ENCODE assay signal across 8 mouse cellular contexts in genomic region chr13:69533405-69534333, GRCm38 (mm10). TPM values are rescaled to one million over a fixed set of nuclear protein-coding genes. Genes with fewer than 3 reads are reported as not detected.
DNase-seq lines count a peak whose midpoint lies in the region; ATAC-seq and TF ChIP-seq lines count a peak whose summit lies in the region.

Gene Nsun2, plus strand, starts transcription at chr13:69533746.

- peak; percentile 46 for DNase-seq in ovary, postnatal 36 days (ENCODE audit: low spot score)
- no peak for DNase-seq in ovary, adult 18-20 months (ENCODE audit: low spot score)
- DNase-seq in heart, adult 18-20 months: peak; percentile 70 to 72
- DNase-seq in kidney, adult 11 months: peak; percentile 55
- peak; percentile 24 for DNase-seq in limb, embryonic 14.5 days (ENCODE audit: low spot score)
- DNase-seq in spleen, postnatal 4 days (ENCODE audit: low spot score in 2 of 2): peak; percentile 61 to 82

- no peak for ATAC-seq in embryonic facial prominence, embryonic 12.5 days (ENCODE audit: insufficient number of reproducible peaks, insufficient read depth, low FRiP score, low TSS enrichment)
- ATAC-seq in limb, embryonic 14.5 days (ENCODE audit: low FRiP score, low read depth): no peak; the same call in 1 of the 2 replicates
- ATAC-seq in midbrain, embryonic 15.5 days (replicated peaks): peak; percentile 41

- H3K36me3 ChIP-seq in embryonic facial prominence, embryonic 12.5 days: peaks cover 12% of the 10 kb centered on the region
- H3K36me3 ChIP-seq in limb, embryonic 14.5 days (ENCODE audit: control insufficient read depth, insufficient read depth, low read length): peaks cover 10% of the 10 kb centered on the region
- H3K36me3 ChIP-seq in midbrain, embryonic 15.5 days (replicated peaks): no peaks in the 10 kb centered on the region

- peaks cover 42% of the 10 kb centered on the region for H3K4me1 ChIP-seq in embryonic facial prominence, embryonic 12.5 days
- H3K4me1 ChIP-seq in limb, embryonic 14.5 days (ENCODE audit: control insufficient read depth, insufficient read depth, low read length): peaks cover 40% of the 10 kb centered on the region
- H3K4me1 ChIP-seq in midbrain, embryonic 15.5 days: peaks cover 46% of the 10 kb centered on the region

- peak within 1 kb of the TSS; percentile 97 for H3K4me3 ChIP-seq in embryonic facial prominence, embryonic 12.5 days
- H3K4me3 ChIP-seq in limb, embryonic 14.5 days (replicated peaks; ENCODE audit: low read length): peak within 1 kb of the TSS; percentile 89
- peak within 1 kb of the TSS; percentile 82 for H3K4me3 ChIP-seq in midbrain, embryonic 15.5 days

- no peak for TF ChIP-seq POLR2A in limb, embryonic 14.5 days (IDR thresholded peaks at IDR 0.05; ENCODE audit: borderline replicate concordance, extremely low read depth, insufficient read depth, insufficient read length)

- WGBS in embryonic facial prominence, embryonic 12.5 days: under 1% methylated on average over 107 of the region's 155 CpGs
- under 1% methylated on average over 83 of the region's 155 CpGs for WGBS in limb, embryonic 14.5 days
- under 1% methylated on average over 146 of the region's 155 CpGs for WGBS in midbrain, embryonic 15.5 days

- H3K27me3 ChIP-seq in embryonic facial prominence, embryonic 12.5 days: no peaks in the 10 kb centered on the region
- H3K27me3 ChIP-seq in limb, embryonic 14.5 days (ENCODE audit: control insufficient read depth, insufficient read depth, low read length): no peaks in the 10 kb centered on the region
- no peaks in the 10 kb centered on the region for H3K27me3 ChIP-seq in midbrain, embryonic 15.5 days (replicated peaks)

- peak within 1 kb of the TSS; percentile 92 for H3K27ac ChIP-seq in embryonic facial prominence, embryonic 12.5 days
- peak within 1 kb of the TSS; percentile 86 for H3K27ac ChIP-seq in limb, embryonic 14.5 days (replicated peaks; ENCODE audit: low read depth, low read length)
- peak within 1 kb of the TSS; percentile 96 for H3K27ac ChIP-seq in midbrain, embryonic 15.5 days

- no peaks in the 10 kb centered on the region for H3K9me3 ChIP-seq in embryonic facial prominence, embryonic 12.5 days
- no peaks in the 10 kb centered on the region for H3K9me3 ChIP-seq in limb, embryonic 14.5 days (ENCODE audit: control insufficient read depth, low read length)
- H3K9me3 ChIP-seq in midbrain, embryonic 15.5 days: no peaks in the 10 kb centered on the region

- H3K9ac ChIP-seq in embryonic facial prominence, embryonic 12.5 days: peak within 1 kb of the TSS; percentile 90
- H3K9ac ChIP-seq in limb, embryonic 14.5 days (ENCODE audit: low read depth, low read length, severe bottlenecking): peak within 1 kb of the TSS; percentile 76
- peak within 1 kb of the TSS; percentile 79 for H3K9ac ChIP-seq in midbrain, embryonic 15.5 days

- peak within 1 kb of the TSS; percentile 94 for H3K4me2 ChIP-seq in embryonic facial prominence, embryonic 12.5 days (replicated peaks)
- H3K4me2 ChIP-seq in limb, embryonic 14.5 days (replicated peaks; ENCODE audit: low read depth, low read length, severe bottlenecking): peak within 1 kb of the TSS; percentile 66
- peak within 1 kb of the TSS; percentile 90 for H3K4me2 ChIP-seq in midbrain, embryonic 15.5 days

RNA-seq across cellular contexts. Expression of gene Nsun2, which starts in this region (rescaled TPM):
- polyA plus RNA-seq in embryonic facial prominence, embryonic 12.5 days (2016; fragmentation: Nextera tagmentation; extraction: Ambion mirVana): 124 TPM in 2 replicates
- total RNA-seq in heart, adult 18-20 months (2021): 10 to 100 TPM; 47.1 to 49.1 TPM
- polyA plus RNA-seq in limb, embryonic 14.5 days (2012; rRNA removed): 102 and 106 TPM in 2 replicates
- 130 and 134 TPM in 2 replicates for polyA plus RNA-seq in limb, embryonic 14.5 days (2014; fragmentation: Nextera tagmentation; extraction: Ambion mirVana)
- 72.0 and 73.1 TPM in 2 replicates for polyA plus RNA-seq in midbrain, embryonic 15.5 days (2015; fragmentation: Nextera tagmentation; extraction: Ambion mirVana)
